Mouse (Mus musculus): ENCODE results near the gene Pidd1. TPM values are rescaled to one million over a fixed set of nuclear protein-coding genes. Genes with fewer than 3 reads are reported as not detected.
"Not testable (repeated sequence)": the region's sequence is repeated elsewhere in the genome, so short reads cannot be mapped to it uniquely, and the experiment has no call there.

Pidd1 gene
- total RNA-seq, 2 experiments from 2014 or later: 0.76 to 1.9 TPM

- intact Hi-C loops (cut with DNase I): no loop called here
- no peak for DNase-seq (ENCODE audit: low spot score in 2 of 2)
Observed at GRCm38 (mm10) chr7:141461521-141462332, 17.9 kb upstream of the Pidd1 start.

DNA sequence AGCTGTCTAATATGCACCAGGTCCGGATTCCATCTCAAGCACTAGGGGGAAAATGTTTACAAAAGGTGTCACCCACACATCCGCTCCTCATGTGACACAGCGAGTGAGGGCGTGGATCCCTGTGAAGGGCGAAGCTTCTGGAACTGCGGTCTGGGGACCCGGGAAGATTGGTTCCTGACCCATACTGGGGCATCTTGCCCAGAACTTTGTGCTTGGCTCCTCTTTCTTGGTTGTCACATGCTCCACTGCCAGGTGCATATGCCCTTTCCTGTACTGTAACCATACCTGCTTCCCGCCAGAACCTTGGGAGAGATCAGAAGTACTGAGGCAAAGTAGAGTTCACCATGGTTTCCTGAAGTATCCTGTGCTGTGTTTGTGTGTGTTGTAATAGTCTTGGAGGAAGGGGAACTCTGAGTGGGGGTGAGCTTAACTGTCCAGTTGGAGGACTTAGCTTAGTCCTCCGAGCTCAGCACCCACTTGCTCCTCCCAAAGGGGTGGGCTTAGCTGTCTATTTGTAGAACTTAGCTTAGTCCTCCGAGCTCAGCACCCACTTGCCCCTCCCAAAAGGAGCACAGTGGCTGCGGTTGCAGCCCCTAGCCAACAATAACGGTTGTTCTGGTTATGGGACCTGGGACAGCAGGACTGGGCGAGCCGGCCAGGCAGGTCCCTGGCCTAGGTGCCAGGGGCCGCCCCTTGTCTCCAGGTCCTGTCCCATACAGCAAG is 16.7 kb upstream of the Pidd1 start, which contains the start of gene Cracr2b:
Cracr2b (plus strand) TSS at position 704 of the 723 bp plus-strand sequence.
- no peak for DNase-seq (ENCODE audit: low spot score in 2 of 2)
- intact Hi-C loops (cut with DNase I): no loop called here

DNA sequence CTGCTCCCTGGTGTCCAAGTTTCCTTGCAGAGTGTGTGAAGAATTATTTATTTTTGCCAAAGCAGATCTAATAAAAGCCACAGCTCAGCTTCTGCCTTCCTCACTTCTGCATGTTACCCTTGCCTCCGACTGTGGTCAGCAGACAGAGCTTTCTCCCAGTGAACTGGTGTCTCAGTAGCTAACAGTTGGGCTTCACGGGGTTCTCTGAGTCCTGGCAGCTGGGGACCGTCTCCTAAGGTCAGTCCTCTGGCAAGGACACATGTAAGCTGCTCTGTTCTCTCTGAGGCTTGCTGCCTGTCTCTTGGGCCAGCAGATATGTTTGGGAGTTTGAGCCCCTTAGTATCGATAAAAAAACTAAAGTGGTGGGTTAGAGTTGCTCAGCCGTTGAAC is 16.2 kb upstream of the Pidd1 start:
- intact Hi-C loops (cut with DNase I): no loop called here

DNA sequence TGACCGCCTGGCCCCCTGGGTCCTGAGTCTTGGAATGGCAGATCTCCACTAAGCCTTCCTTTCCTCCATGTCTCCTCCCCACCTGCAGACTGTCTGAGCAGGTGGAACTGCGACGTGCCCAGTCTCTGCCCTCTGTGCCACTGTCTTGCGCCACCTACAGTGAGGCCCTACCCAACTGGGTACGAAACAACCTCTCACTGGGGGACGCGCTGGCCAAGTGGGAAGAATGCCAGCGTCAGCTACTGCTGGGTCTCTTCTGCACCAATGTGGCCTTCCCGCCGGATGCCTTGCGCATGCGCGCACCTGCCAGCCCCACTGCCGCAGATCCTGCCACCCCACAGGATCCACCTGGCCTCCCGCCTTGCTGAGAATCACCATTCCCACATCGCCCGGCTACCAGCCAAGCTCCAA is 15.5 kb upstream of the Pidd1 start:
- DNase-seq (ENCODE audit: low spot score in 2 of 2): no peak
- intact Hi-C loops (cut with DNase I): loop anchor here (5.0 kb wide), 1 partner anchor 47 kb away; the partner anchor contains the start of gene Gatd1

More for the DNA sequence above, 16.2 kb upstream of the Pidd1 start:
- no peak for DNase-seq (ENCODE audit: low spot score in 2 of 2)

DNA sequence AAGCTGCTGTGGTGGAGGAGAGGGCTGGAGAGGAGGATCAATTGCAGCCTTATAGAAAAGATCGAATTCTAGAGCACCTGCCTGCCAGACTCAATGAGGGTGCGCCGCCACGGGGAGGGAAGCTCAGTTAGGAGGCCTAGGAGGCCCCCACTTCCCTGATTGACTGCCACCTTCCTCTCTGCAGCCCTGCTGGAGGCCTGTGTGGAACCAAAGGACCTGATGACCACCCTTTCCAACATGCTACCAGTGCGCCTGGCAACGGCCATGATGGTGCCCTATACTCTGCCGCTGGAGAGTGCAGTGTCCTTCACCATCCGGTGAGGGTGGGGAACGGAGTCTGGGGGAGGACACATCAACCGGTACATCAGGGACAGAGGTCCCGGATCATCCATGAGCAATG is 14.8 kb upstream of the Pidd1 start:
- DNase-seq (ENCODE audit: low spot score in 2 of 2): no peak
- intact Hi-C loops (cut with DNase I): loop anchor here (5.0 kb wide), 1 partner anchor 46 kb away; the partner anchor contains the start of gene Gatd1

DNA sequence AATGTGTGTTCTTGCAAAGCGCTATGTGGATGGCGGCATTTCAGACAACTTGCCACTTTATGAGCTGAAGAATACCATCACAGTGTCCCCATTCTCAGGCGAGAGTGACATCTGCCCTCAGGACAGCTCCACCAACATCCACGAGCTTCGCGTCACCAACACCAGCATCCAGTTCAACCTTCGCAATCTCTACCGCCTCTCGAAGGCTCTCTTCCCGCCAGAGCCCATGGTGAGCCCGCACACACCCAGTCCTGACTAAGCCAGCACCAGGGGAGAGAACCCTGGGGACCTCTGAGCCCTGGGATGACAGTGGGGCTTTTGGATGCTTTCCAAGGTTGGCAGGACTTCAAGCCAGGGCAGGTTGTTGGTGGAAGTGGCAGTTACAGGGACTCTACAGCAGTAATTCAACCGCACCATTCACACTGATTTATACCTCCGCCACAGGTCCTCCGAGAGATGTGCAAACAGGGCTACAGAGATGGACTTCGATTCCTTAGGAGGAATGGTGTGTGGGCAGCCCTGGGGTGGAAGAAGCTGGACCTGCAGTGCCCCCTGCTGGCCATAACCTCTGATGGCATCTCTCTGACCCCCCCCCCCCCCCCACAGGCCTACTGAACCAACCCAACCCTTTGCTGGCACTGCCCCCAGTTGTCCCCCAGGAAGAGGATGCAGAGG is 14.3 kb upstream of the Pidd1 start:
- intact Hi-C loops (cut with DNase I): loop anchor here (5.0 kb wide), 1 partner anchor 46 kb away; the partner anchor contains the start of gene Gatd1
- DNase-seq (ENCODE audit: low spot score in 2 of 2): peak in 1 of 2 experiments; percentile 12

GRCm38 (mm10) chr7:141457236-141457635 is 13.4 kb upstream of the Pidd1 start:
- intact Hi-C loops (cut with DNase I): loop anchor here (5.0 kb wide), 1 partner anchor 45 kb away; the partner anchor contains the start of gene Gatd1
- no peak for DNase-seq (ENCODE audit: low spot score in 2 of 2)

GRCm38 (mm10) chr7:141456739-141457138 is 12.9 kb upstream of the Pidd1 start:
- intact Hi-C loops (cut with DNase I): loop anchor here (5.0 kb wide), 1 partner anchor 44 kb away; the partner anchor contains the start of gene Gatd1
- DNase-seq (ENCODE audit: low spot score in 2 of 2): no peak

DNA sequence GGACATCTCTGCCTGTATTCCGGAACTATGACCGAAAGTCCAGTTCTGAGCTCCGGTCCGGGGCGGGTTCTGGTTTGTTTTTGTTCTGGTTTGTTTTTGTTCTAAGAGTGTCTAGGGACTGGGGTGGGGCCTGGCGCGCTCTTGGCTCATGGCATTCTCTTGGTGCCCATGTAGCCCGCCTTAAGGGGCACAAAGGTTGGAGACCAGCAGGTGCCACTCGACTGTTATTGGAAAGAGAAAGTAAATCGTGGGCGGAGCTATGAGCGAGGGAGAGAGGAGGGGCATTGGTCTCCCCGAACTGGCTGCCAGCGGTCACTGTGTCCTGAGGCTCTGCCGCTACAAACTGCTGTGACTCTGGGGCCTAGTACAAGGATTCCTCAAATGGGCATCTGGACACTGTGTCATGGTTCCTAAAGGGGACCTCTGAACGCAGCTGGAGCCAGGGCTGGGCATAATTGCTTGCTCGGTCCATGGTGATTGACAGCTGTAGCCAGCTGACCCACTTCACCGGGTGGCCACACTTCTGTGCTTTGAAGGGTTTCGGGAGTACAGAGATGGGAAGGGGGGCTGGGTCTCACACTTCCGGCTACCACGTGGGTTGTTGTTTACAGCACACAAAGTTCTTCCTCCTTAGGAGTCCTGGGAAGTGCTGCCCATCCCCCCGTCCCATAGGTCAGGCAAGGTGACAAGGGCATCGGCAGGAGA is 11.9 kb upstream of the Pidd1 start:
- intact Hi-C loops (cut with DNase I): loop anchor here (5.0 kb wide), 1 partner anchor 43 kb away; the partner anchor contains the start of gene Gatd1
- DNase-seq (ENCODE audit: low spot score in 2 of 2): peak; percentile 46 to 52

DNA sequence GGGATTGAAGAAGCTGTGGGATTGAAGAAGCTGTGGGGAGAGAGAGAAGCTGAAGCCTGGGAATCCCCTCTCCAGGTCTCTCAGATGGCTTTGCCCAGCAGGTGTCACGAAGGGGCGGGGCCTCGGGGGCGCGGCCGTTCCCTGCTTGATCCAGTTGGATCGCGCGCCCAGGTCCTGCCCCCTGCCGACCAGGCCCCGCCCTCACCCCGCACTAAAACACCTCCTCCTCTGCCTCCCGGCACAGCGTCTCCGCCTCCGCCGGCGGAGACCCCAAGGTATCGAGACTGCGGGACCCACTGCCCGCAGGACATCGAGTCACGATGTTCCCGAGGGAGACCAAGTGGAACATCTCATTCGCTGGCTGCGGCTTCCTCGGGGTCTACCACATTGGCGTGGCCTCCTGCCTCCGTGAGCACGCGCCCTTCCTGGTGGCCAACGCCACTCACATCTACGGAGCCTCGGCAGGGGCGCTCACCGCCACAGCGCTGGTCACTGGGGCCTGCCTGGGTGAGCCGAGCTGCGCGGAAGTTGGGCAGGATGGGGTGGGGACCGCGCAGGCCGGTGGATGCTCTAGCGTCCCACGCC is 11.2 kb upstream of the Pidd1 start, which contains the start of gene Pnpla2:
Pnpla2 (plus strand) TSS at position 232 of the 585 bp plus-strand sequence.
- peak; percentile 90 to 92 for DNase-seq (ENCODE audit: low spot score in 2 of 2)
- intact Hi-C loops (cut with DNase I): loop anchor here (5.0 kb wide), 1 partner anchor 43 kb away; the partner anchor contains the start of gene Gatd1

DNA sequence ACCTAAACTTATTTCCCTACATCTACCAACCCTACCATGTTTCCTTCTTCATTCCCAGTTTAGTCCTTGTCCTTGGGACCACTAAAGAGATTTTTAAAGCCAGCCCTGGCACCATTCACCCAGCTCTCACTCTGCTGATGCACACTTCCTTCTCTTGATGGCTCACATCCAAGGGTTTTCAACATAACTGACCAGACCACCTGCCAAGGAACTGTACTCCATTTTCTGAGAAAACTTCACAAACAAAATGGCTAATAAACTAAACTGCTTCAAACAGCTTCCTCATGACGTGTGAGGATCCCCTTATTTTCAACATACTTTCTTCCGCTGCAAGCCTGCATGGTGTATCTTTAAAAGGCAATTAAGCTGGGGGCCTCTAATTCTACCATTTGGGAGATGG is 9.8 kb upstream of the Pidd1 start:
- DNase-seq (ENCODE audit: low spot score in 2 of 2): no peak
- intact Hi-C loops (cut with DNase I): no loop called here

- no peak for DNase-seq (ENCODE audit: low spot score in 2 of 2)
- intact Hi-C loops (cut with DNase I): no loop called here
Observed at GRCm38 (mm10) chr7:141451928-141452327, 8.1 kb upstream of the Pidd1 start.

DNA sequence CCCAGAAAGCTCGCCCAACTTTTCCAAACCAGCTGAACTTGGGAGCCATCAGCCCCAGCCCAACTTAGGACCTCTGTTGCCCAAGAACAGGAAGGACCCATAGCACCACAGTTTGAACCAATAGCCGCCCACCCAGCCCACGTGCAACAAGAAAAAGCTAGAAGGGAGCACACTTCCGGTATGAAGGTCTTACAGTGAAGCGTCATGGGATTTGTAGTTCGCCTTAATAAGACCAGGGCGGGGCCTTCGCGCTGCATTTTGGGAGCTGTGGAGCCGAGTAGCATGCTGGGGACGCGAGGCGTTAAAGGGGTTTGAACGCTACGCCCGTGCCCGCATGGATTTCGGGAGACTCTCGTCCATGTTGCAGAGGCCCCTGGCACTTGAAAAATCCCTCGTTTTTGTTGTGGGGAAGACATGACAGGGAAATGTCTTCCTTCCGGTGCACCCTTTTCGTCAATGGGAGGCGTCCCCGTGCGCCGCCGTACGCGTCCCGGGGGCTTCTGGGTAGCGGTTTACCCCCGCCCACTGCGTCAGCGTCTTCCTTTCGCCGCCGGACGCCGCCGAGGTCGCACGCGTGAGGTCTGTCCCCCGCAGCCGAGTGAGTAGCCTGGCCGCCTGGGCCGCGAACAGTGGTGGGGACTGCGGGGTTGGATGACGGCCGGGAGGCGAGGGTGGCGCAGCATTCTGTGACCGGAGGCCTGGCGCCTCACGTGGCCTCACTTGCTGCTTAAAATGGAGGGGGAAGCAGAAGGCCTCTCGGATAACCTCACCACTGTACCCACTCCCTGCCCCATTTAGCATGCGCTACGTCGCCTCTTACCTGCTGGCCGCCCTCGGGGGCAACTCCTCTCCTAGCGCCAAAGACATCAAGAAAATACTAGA is 3.5 kb upstream of the Pidd1 start, which contains the start of gene Rplp2:
Rplp2 (plus strand) TSS at position 261 of the 882 bp plus-strand sequence.
- DNase-seq (ENCODE audit: low spot score in 2 of 2): peak; percentile 98
- intact Hi-C loops (cut with DNase I): no loop called here

DNA sequence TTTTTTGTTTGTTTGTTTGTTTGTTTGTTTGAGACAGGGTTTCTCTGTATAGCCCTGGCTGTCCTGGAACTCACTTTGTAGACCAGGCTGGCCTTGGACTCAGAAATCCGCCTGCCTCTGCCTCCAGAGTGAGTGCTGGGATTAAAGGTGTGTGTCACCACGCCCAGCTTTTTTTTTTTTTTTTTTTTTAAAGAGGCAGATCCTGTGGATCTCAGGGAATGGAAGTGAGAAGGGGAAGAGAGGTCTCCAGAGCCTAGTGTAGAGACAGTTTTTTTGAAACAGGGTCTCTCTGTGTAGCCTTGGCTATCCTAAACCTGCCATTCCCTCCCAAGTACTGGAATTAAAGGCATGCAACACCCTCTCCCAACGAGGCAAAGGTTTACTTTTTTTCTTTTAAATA is 2.5 kb upstream of the Pidd1 start:
- DNase-seq (ENCODE audit: low spot score in 2 of 2); intact Hi-C loops (cut with DNase I): not testable (repeated sequence)

GRCm38 (mm10) chr7:141443081-141443821 is 574 bp downstream of the Pidd1 start:
- intact Hi-C loops (cut with DNase I): no loop called here
- no peak for DNase-seq (ENCODE audit: low spot score in 2 of 2)

- no peak for DNase-seq (ENCODE audit: low spot score in 2 of 2)
- intact Hi-C loops (cut with DNase I): no loop called here
Observed at GRCm38 (mm10) chr7:141442199-141442598, 1.6 kb downstream of the Pidd1 start.

DNA sequence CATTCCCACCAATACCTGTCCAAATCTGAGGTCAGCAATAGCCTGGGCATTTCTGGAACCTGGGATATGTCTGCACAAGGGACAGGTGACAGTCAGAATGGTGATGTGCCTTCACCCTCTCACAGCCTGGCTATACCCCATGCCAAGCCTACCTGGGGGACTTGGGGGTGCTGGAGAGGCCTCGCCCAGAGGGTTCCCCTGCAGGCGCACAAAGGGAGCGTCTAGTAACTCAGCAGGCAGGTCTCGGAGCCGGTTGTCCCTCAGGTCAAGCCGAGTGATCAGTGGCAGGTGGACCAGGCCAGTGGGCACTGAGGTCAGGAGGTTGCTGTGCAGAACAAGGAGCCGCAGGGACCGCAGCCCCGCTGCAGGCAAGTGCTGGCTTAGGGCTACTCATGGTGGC is 2.4 kb downstream of the Pidd1 start:
- no peak for DNase-seq (ENCODE audit: low spot score in 2 of 2)
- intact Hi-C loops (cut with DNase I): no loop called here

Measured in left cerebral cortex, postnatal 36 days (tissue).